10 mouse cellular contexts compared by ENCODE assay signal in the genomic region with DNA sequence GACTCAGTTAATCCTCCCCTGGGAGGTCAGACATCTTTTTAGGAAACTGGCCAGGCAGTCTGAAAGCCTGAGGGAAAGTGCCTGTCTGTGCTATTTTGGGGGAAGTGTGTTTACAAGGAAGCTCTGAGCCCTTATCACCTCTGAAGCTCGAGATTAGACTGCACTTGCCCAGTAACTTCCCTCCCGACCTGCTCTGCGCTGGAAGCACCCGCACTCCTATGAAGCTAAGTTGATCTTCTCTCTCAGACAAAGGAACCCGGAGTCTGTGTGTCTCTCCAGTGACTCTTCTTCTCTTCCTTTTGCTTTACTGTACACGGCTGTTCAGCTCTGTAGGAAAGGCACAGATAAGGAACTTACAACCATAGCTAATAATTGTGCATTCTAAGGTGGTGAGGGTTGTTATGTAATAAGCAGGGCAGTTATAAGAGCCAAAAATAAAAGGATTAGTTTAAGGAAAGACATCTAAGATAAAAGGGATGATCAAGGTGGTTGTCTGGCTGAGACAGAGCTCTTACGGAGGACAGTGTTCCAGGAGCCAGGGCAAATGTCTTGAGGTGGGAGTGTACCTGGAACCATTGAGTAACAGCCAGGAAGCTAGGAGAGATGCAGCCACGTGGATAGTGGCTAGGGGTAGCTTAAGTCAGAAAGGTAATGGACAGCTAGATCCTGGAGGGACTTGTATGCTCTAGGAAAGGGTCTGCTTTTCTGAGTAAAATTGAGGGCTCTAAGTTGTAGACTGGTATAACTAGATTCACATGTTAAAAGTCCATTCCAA. TPM values are rescaled to one million over a fixed set of nuclear protein-coding genes. Genes with fewer than 3 reads are reported as not detected.
DNase-seq lines count a peak whose midpoint lies in the region; ATAC-seq lines count a peak whose summit lies in the region.
"Had no signal": no experiment of that assay in that cellular context is flagged by ENCODE, and none has a peak within 500 bp of the region (broad histone marks: within the 10 kb centered on the region; RNA-seq: fewer than 3 reads in every experiment).

No protein-coding gene starts in this region.

- 39% methylated on average over 8 of the region's 8 CpGs for WGBS in intestine, embryonic 16.5 days
- WGBS in intestine, embryonic 15.5 days = 40% methylated on average over 8 of the region's 8 CpGs
- WGBS in heart, embryonic 12.5 days = 8% methylated on average over 8 of the region's 8 CpGs
- WGBS in liver, embryonic 11.5 days = 15% methylated on average over 8 of the region's 8 CpGs
- WGBS in midbrain, embryonic 16.5 days = 76% methylated on average over 8 of the region's 8 CpGs

- H3K27ac ChIP-seq in intestine, embryonic 16.5 days (ENCODE audit: low read length) = no peak overlapping the region
- H3K27ac ChIP-seq in intestine, embryonic 15.5 days = no peak overlapping the region
- peak overlapping the region; percentile 77 for H3K27ac ChIP-seq in heart, embryonic 12.5 days (ENCODE audit: poor library complexity, severe bottlenecking)
- peak overlapping the region; percentile 48; the same call in 1 of the 2 replicates for H3K27ac ChIP-seq in liver, embryonic 11.5 days (ENCODE audit: low read depth, low read length)
- H3K27ac ChIP-seq in midbrain, embryonic 16.5 days (ENCODE audit: low read length) = no peak overlapping the region
- H3K27ac ChIP-seq: hindbrain, embryonic 14.5 days had no signal

- H3K36me3 ChIP-seq in intestine, embryonic 16.5 days (ENCODE audit: control insufficient read depth, insufficient read depth, low read length) = no peaks in the 10 kb centered on the region
- H3K36me3 ChIP-seq in intestine, embryonic 15.5 days = 0 out of 2 replicates have a peak, but pooled peaks cover 4% of the 10 kb centered on the region
- H3K36me3 ChIP-seq in heart, embryonic 12.5 days = peaks cover 21% of the 10 kb centered on the region
- no peaks in the 10 kb centered on the region; the same call in 1 of the 2 replicates for H3K36me3 ChIP-seq in liver, embryonic 11.5 days (ENCODE audit: control insufficient read depth, insufficient read depth, low read length)
- peaks cover 7% of the 10 kb centered on the region for H3K36me3 ChIP-seq in midbrain, embryonic 16.5 days (ENCODE audit: control insufficient read depth, insufficient read depth, low read length)

- no peaks in the 10 kb centered on the region for H3K9me3 ChIP-seq in intestine, embryonic 16.5 days (ENCODE audit: control insufficient read depth, low read length)
- H3K9me3 ChIP-seq in intestine, embryonic 15.5 days = no peaks in the 10 kb centered on the region
- peaks cover 5% of the 10 kb centered on the region; the same call in 1 of the 2 replicates for H3K9me3 ChIP-seq in heart, embryonic 12.5 days (replicated peaks)
- no peaks in the 10 kb centered on the region; the same call in 1 of the 2 replicates for H3K9me3 ChIP-seq in liver, embryonic 11.5 days (ENCODE audit: control insufficient read depth, low read length)
- no peaks in the 10 kb centered on the region for H3K9me3 ChIP-seq in midbrain, embryonic 16.5 days (replicated peaks; ENCODE audit: control insufficient read depth, low read length, poor library complexity, severe bottlenecking)

- no peak overlapping the region for H3K4me3 ChIP-seq in intestine, embryonic 16.5 days (ENCODE audit: low read length)
- no peak overlapping the region for H3K4me3 ChIP-seq in intestine, embryonic 15.5 days (replicated peaks)
- 0 out of 2 replicates have a peak overlapping the region, but pooled peaks have one; percentile 9 for H3K4me3 ChIP-seq in heart, embryonic 12.5 days
- no peak overlapping the region for H3K4me3 ChIP-seq in liver, embryonic 11.5 days (ENCODE audit: low read depth, low read length)
- no peak overlapping the region for H3K4me3 ChIP-seq in midbrain, embryonic 16.5 days (ENCODE audit: low read depth, low read length)

- DNase-seq in liver, embryonic 11.5 days (ENCODE audit: low spot score) = no peak
- peak; percentile 18 for DNase-seq in ovary, postnatal 36 days (ENCODE audit: low spot score)
- DNase-seq in cerebellum, postnatal 4 days (ENCODE audit: low spot score in 2 of 2) = no peak
- no peak for DNase-seq in kidney, adult 8-10 months
- DNase-seq: kidney, postnatal 14 days had no signal

- H3K4me2 ChIP-seq in intestine, embryonic 16.5 days (ENCODE audit: low read depth, low read length) = 0 out of 2 replicates have a peak overlapping the region, but pooled peaks have one; percentile 4
- H3K4me2 ChIP-seq in intestine, embryonic 15.5 days (replicated peaks) = no peak overlapping the region
- peak overlapping the region; percentile 51 for H3K4me2 ChIP-seq in heart, embryonic 12.5 days
- peak overlapping the region; percentile 50 for H3K4me2 ChIP-seq in liver, embryonic 11.5 days
- H3K4me2 ChIP-seq in midbrain, embryonic 16.5 days (ENCODE audit: low read length) = no peak overlapping the region
- H3K4me2 ChIP-seq: hindbrain, embryonic 14.5 days had no signal

- peak; percentile 62 for ATAC-seq in intestine, embryonic 16.5 days
- no peak; the same call in 1 of the 2 replicates for ATAC-seq in intestine, embryonic 15.5 days
- ATAC-seq in heart, embryonic 12.5 days (ENCODE audit: insufficient number of reproducible peaks, low FRiP score) = peak; percentile 83
- ATAC-seq in liver, embryonic 11.5 days (replicated peaks; ENCODE audit: low FRiP score) = peak; percentile 77
- no peak for ATAC-seq in midbrain, embryonic 16.5 days

- no peaks in the 10 kb centered on the region for H3K27me3 ChIP-seq in intestine, embryonic 16.5 days (replicated peaks; ENCODE audit: control insufficient read depth, insufficient read depth, low read length)
- H3K27me3 ChIP-seq in intestine, embryonic 15.5 days (replicated peaks) = no peaks in the 10 kb centered on the region
- no peaks in the 10 kb centered on the region for H3K27me3 ChIP-seq in heart, embryonic 12.5 days (replicated peaks)
- H3K27me3 ChIP-seq in liver, embryonic 11.5 days (replicated peaks; ENCODE audit: control insufficient read depth, insufficient read depth, low read length) = no peaks in the 10 kb centered on the region
- H3K27me3 ChIP-seq in midbrain, embryonic 16.5 days (ENCODE audit: control insufficient read depth, insufficient read depth, low read depth, low read length) = no peaks in the 10 kb centered on the region

- no peak overlapping the region for H3K9ac ChIP-seq in intestine, embryonic 16.5 days (ENCODE audit: low read depth, low read length)
- no peak overlapping the region for H3K9ac ChIP-seq in intestine, embryonic 15.5 days
- H3K9ac ChIP-seq in heart, embryonic 12.5 days = 0 out of 2 replicates have a peak overlapping the region, but pooled peaks have one; percentile 11
- 0 out of 2 replicates have a peak overlapping the region, but pooled peaks have one; percentile 22 for H3K9ac ChIP-seq in liver, embryonic 11.5 days (ENCODE audit: low read depth, low read length)
- no peak overlapping the region for H3K9ac ChIP-seq in midbrain, embryonic 16.5 days (ENCODE audit: low read depth, low read length)
- H3K9ac ChIP-seq: hindbrain, embryonic 14.5 days had no signal

- no peaks in the 10 kb centered on the region for H3K4me1 ChIP-seq in intestine, embryonic 16.5 days (ENCODE audit: control insufficient read depth, insufficient read depth, low read length)
- no peaks in the 10 kb centered on the region for H3K4me1 ChIP-seq in intestine, embryonic 15.5 days (replicated peaks)
- H3K4me1 ChIP-seq in heart, embryonic 12.5 days (replicated peaks) = peaks cover 17% of the 10 kb centered on the region
- H3K4me1 ChIP-seq in liver, embryonic 11.5 days (replicated peaks; ENCODE audit: control insufficient read depth, insufficient read depth, low read length) = peaks cover 9% of the 10 kb centered on the region
- no peaks in the 10 kb centered on the region for H3K4me1 ChIP-seq in midbrain, embryonic 16.5 days (ENCODE audit: control insufficient read depth, insufficient read depth, low read length)

RNA-seq across cellular contexts. Expression of a gene that starts 47.1 kb away (rescaled TPM):
- 29.2 and 33.0 TPM in 2 replicates for polyA plus RNA-seq in intestine, embryonic 16.5 days (2015; fragmentation: Nextera tagmentation; extraction: Ambion mirVana)
- 43.6 and 47.0 TPM in 2 replicates for polyA plus RNA-seq in intestine, embryonic 15.5 days (2015; fragmentation: Nextera tagmentation; extraction: Ambion mirVana)
- 66.0 and 71.3 TPM in 2 replicates for polyA plus RNA-seq in heart, embryonic 12.5 days (2016; fragmentation: Nextera tagmentation; extraction: Ambion mirVana)
- 53.7 and 82.8 TPM in 2 replicates for polyA plus RNA-seq in liver, embryonic 11.5 days (2014; fragmentation: Nextera tagmentation; extraction: Ambion mirVana)
- 42.6 and 47.4 TPM in 2 replicates for polyA plus RNA-seq in midbrain, embryonic 16.5 days (2015; fragmentation: Nextera tagmentation; extraction: Ambion mirVana)

Comparison
In these comparisons a context has a peak if more than half of its experiments do, and no peak if none do; other contexts are left out.
1. ATAC-seq: peak in intestine, embryonic 16.5 days (single experiment), heart, embryonic 12.5 days (single experiment) and liver, embryonic 11.5 days (single experiment); none in intestine, embryonic 15.5 days (single experiment) and midbrain, embryonic 16.5 days (single experiment).
2. H3K4me2 ChIP-seq: peak in intestine, embryonic 16.5 days (single experiment), heart, embryonic 12.5 days (single experiment) and liver, embryonic 11.5 days (single experiment); none in intestine, embryonic 15.5 days (single experiment) and midbrain, embryonic 16.5 days (single experiment).
3. H3K27ac ChIP-seq: peak in heart, embryonic 12.5 days (single experiment) and liver, embryonic 11.5 days (single experiment); none in intestine, embryonic 16.5 days (single experiment), intestine, embryonic 15.5 days (single experiment) and midbrain, embryonic 16.5 days (single experiment).
4. H3K9ac ChIP-seq: peak in heart, embryonic 12.5 days (single experiment) and liver, embryonic 11.5 days (single experiment); none in intestine, embryonic 16.5 days (single experiment), intestine, embryonic 15.5 days (single experiment) and midbrain, embryonic 16.5 days (single experiment).